Mouse (Mus musculus) heart, embryonic 10.5 days (tissue): ENCODE results near the gene Spen. TPM values are rescaled to one million over a fixed set of nuclear protein-coding genes. Genes with fewer than 3 reads are reported as not detected.
A peak's percentile ranks its signal among the peaks of the same experiment; 100 is the strongest.

Experiments used
- DNase-seq: peaks from one replicate; pipeline ENCODE4 v3.0.0-alpha.2; 2017; ENCODE audit warnings: low spot score
- H3K27ac ChIP-seq: fragments of 300-500 bp; sonication (generic); 2 replicates; pipeline ENCODE4 v1.5.1; 2016; ENCODE audit warnings: mild to moderate bottlenecking
- H3K27me3 ChIP-seq: fragments of 300-500 bp; sonication (generic); 2 replicates; pipeline ENCODE4 v1.6.1; 2016; ENCODE audit warnings: mild to moderate bottlenecking; ENCODE audit not compliant: poor library complexity, insufficient read depth, severe bottlenecking
- H3K36me3 ChIP-seq: fragments of 300-500 bp; sonication (generic); 2 replicates; pipeline ENCODE4 v1.6.1; 2016; ENCODE audit warnings: mild to moderate bottlenecking, moderate library complexity
- H3K4me1 ChIP-seq: fragments of 300-500 bp; sonication (generic); 2 replicates; pipeline ENCODE4 v1.6.1; 2016; ENCODE audit warnings: mild to moderate bottlenecking
- H3K4me3 ChIP-seq: fragments of 300-500 bp; sonication (generic); 2 replicates; pipeline ENCODE4 v1.5.1; 2016; ENCODE audit warnings: mild to moderate bottlenecking, moderate library complexity
- H3K9me3 ChIP-seq: fragments of 300-500 bp; sonication (generic); 2 replicates; pipeline ENCODE4 v1.6.1; 2016; ENCODE audit warnings: mild to moderate bottlenecking, moderate library complexity
- WGBS: fragments of 180-500 bp; shearing (Covaris S2); methylation state at CpG from one replicate; pipeline ENCODE4 v1.1.7; 2016; 5-methylcytosine and 5-hydroxymethylcytosine counted together
- polyA plus RNA-seq: library from polyadenylated mRNA; unstranded; fragments of >200 nt; fragmentation: Nextera tagmentation; extraction: Ambion mirVana; gene quantifications from 2 replicates; pipeline ENCODE4 v1.2.1, GENCODE M21; 2016

The Spen gene
- polyA plus RNA-seq, 1 experiment from 2014 or later, result 8.4 TPM

GRCm38 (mm10) chr4:141510457-141510856 is 27.9 kb downstream of the Spen start:
- Histone ChIP-seq H3K9me3 (no peaks in the 10 kb centered on the region), H3K36me3 (peaks cover 12% of the 10 kb centered on the region; the same call in 1 of the 2 replicates), H3K27ac (no peak overlapping the region), H3K27me3 (no peaks in the 10 kb centered on the region), H3K4me1 (peaks cover 50% of the 10 kb centered on the region), H3K4me3 (no peak overlapping the region)
- 84% methylated on average over 13 of the region's 13 CpGs for WGBS
- no peak for DNase-seq

DNA sequence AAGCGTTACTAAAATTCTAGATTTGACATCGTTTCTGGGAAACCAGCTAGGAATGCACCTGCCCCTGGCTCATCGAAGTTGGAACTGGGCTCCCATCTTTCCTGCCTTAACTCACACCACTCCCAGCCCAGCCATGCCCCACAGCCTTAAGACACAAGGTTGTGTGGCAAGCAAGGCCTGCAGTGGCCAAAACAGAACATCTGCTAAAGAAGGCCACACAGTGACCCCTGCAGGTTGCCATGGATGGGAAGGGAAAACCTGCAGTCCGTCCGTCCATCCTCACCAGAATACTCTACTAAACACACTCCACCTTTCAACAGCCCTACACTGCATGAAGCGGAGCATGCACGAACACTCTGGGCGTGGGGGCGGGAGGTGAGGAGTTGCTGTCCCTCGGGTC is 31.5 kb downstream of the Spen start:
- no peaks in the 10 kb centered on the region for H3K9me3 ChIP-seq
- no peaks in the 10 kb centered on the region for H3K27me3 ChIP-seq
- H3K27ac ChIP-seq, result peak overlapping the region; percentile 75; the same call in 1 of the 2 replicates
- 55% methylated on average over 10 of the region's 10 CpGs for WGBS
- H3K4me3 ChIP-seq, result no peak overlapping the region
- DNase-seq, result peak; percentile 80
- peaks cover 29% of the 10 kb centered on the region for H3K4me1 ChIP-seq
- H3K36me3 ChIP-seq, result peaks cover 14% of the 10 kb centered on the region; the same call in 1 of the 2 replicates

- Histone ChIP-seq H3K9me3 (no peaks in the 10 kb centered on the region), H3K4me3 (no peak overlapping the region), H3K27me3 (no peaks in the 10 kb centered on the region), H3K36me3 (peaks cover 14% of the 10 kb centered on the region; the same call in 1 of the 2 replicates), H3K4me1 (peaks cover 34% of the 10 kb centered on the region), H3K27ac (peak overlapping the region; percentile 75)
- DNase-seq, result no peak
- 62% methylated on average over 10 of the region's 10 CpGs for WGBS
Observed at GRCm38 (mm10) chr4:141506352-141506751, 32.0 kb downstream of the Spen start.

DNA sequence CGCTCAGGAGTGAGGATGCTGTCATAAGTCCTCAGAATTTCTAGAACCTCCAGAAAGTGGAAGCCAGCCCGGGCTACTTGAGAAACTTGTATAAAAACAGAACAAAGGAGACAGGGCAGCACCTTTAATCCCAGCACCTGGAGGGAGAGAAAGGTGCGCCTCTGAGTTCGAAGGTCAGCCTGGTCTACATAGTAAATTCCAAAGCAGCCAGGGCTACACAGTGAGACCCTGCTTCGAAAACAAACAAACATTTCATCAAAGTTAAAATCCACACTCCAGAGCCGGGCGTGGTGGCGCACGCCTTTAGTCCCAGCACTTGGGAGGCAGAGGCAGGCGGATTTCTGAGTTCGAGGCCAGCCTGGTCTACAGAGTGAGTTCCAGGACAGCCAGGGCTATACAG is 32.6 kb downstream of the Spen start:
- H3K27ac ChIP-seq, result no peak overlapping the region
- H3K4me3 ChIP-seq, result no peak overlapping the region
- H3K9me3 ChIP-seq, result no peaks in the 10 kb centered on the region
- DNase-seq, result no peak
- H3K27me3 ChIP-seq, result no peaks in the 10 kb centered on the region
- peaks cover 10% of the 10 kb centered on the region; the same call in 1 of the 2 replicates for H3K36me3 ChIP-seq
- WGBS, result 95% methylated on average over 11 of the region's 11 CpGs
- peaks cover 34% of the 10 kb centered on the region for H3K4me1 ChIP-seq

DNA sequence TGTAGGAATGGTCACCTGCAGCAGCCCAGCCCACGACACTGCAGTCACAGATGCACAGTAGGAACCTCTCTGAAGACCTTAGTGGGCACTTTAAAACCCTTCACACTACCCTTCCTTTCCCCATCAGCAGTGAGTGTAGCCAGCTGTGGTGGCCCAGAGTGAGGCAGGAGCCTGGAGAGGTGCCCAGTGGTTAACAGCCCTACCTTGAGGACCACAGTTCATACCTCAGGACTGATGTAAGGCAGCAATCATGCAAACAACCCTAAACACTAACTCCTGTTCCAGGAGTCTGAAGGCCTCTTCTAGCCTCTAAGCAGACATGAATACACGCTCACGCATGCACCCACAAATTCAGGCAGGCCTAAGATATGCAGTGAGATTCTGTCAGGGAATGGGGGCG is 33.9 kb downstream of the Spen start:
- WGBS, result 94% methylated on average over 4 of the region's 4 CpGs
- Histone ChIP-seq H3K36me3 (peaks cover 9% of the 10 kb centered on the region; the same call in 1 of the 2 replicates), H3K4me3 (no peak overlapping the region), H3K9me3 (no peaks in the 10 kb centered on the region), H3K27ac (no peak overlapping the region), H3K27me3 (no peaks in the 10 kb centered on the region), H3K4me1 (peaks cover 41% of the 10 kb centered on the region)
- no peak for DNase-seq

GRCm38 (mm10) chr4:141502723-141503122 is 35.7 kb downstream of the Spen start:
- Histone ChIP-seq H3K27ac (no peak overlapping the region), H3K27me3 (no peaks in the 10 kb centered on the region), H3K36me3 (peaks cover 9% of the 10 kb centered on the region; the same call in 1 of the 2 replicates), H3K4me3 (no peak overlapping the region), H3K9me3 (no peaks in the 10 kb centered on the region), H3K4me1 (peaks cover 37% of the 10 kb centered on the region)
- WGBS, result 67% methylated on average over 5 of the region's 5 CpGs
- DNase-seq, result no peak

GRCm38 (mm10) chr4:141501058-141501457 is 37.3 kb downstream of the Spen start:
- no peak overlapping the region for H3K27ac ChIP-seq

DNA sequence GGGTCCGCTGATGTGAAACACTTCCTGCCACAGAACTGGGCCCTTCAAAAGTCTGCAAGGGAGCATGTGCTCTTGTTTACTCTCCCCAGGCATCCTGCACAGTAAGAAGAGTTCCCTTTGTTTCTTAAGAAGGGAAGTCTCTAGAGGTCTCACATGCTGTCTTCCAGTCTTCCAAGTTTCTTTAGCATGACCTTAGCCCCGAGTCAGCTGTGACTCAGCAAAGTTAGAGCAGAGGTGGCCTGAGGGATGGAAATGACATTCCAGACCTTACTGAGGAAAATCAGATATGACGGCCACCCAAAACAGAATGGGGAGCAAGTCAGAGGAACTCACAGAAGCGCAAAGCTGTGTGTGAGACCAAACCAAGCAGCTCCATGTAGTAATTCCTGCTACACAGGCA is 37.8 kb downstream of the Spen start:
- no peaks in the 10 kb centered on the region for H3K9me3 ChIP-seq
- no peak for DNase-seq
- no peaks in the 10 kb centered on the region for H3K27me3 ChIP-seq
- no peak overlapping the region for H3K27ac ChIP-seq
- no peak overlapping the region for H3K4me3 ChIP-seq
- H3K4me1 ChIP-seq, result peaks cover 22% of the 10 kb centered on the region
- 67% methylated on average over 4 of the region's 4 CpGs for WGBS
- H3K36me3 ChIP-seq, result peaks cover 12% of the 10 kb centered on the region

More at GRCm38 (mm10) chr4:141501058-141501457, 37.3 kb downstream of the Spen start:
- Histone ChIP-seq H3K4me1 (peaks cover 22% of the 10 kb centered on the region), H3K9me3 (no peaks in the 10 kb centered on the region), H3K4me3 (no peak overlapping the region), H3K36me3 (peaks cover 9% of the 10 kb centered on the region; the same call in 1 of the 2 replicates), H3K27me3 (no peaks in the 10 kb centered on the region)
- DNase-seq, result no peak
- 76% methylated on average over 5 of the region's 5 CpGs for WGBS

- 93% methylated on average over 4 of the region's 4 CpGs for WGBS
- H3K36me3 ChIP-seq, result peaks cover 98% of the 10 kb centered on the region
- H3K4me3 ChIP-seq, result no peak overlapping the region
- H3K27ac ChIP-seq, result no peak overlapping the region
- H3K27me3 ChIP-seq, result no peaks in the 10 kb centered on the region
- H3K4me1 ChIP-seq, result 0 out of 2 replicates have a peak, but pooled peaks cover 4% of the 10 kb centered on the region
- no peaks in the 10 kb centered on the region for H3K9me3 ChIP-seq
- no peak for DNase-seq
Observed at GRCm38 (mm10) chr4:141488670-141489069, 49.7 kb downstream of the Spen start.

- WGBS, result 93% methylated on average over 11 of the region's 11 CpGs
- H3K9me3 ChIP-seq, result no peaks in the 10 kb centered on the region
- H3K27me3 ChIP-seq, result no peaks in the 10 kb centered on the region
- H3K4me1 ChIP-seq, result 0 out of 2 replicates have a peak, but pooled peaks cover 4% of the 10 kb centered on the region
- H3K36me3 ChIP-seq, result peaks cover 97% of the 10 kb centered on the region
- no peak for DNase-seq
- H3K4me3 ChIP-seq, result no peak overlapping the region
- no peak overlapping the region for H3K27ac ChIP-seq
Observed at GRCm38 (mm10) chr4:141487581-141487980, 50.8 kb downstream of the Spen start.

DNA sequence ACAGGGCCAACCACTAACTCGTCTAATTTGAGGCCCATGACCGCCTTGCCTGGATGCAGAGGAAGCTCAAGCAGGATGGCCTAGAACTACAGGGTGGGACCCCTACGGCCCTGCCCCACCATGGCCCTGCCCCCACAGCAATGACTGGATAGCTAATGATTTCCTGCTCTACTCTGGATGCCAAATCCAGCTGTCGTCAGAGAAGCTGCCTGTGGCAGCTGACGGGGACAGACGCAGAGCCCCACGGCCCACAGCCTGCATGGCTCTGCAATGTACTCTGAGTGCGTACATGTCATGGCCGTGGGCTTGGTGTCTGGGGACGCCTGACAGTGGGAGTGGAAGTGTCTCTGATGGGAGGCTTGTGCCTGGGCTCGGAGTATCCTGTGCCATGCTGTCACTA is 54.3 kb downstream of the Spen start:
- Histone ChIP-seq H3K9me3 (no peaks in the 10 kb centered on the region), H3K36me3 (peaks cover 94% of the 10 kb centered on the region), H3K4me1 (0 out of 2 replicates have a peak, but pooled peaks cover 4% of the 10 kb centered on the region), H3K27me3 (no peaks in the 10 kb centered on the region), H3K4me3 (no peak overlapping the region), H3K27ac (no peak overlapping the region)
- 72% methylated on average over 11 of the region's 11 CpGs for WGBS
- DNase-seq, result no peak

DNA sequence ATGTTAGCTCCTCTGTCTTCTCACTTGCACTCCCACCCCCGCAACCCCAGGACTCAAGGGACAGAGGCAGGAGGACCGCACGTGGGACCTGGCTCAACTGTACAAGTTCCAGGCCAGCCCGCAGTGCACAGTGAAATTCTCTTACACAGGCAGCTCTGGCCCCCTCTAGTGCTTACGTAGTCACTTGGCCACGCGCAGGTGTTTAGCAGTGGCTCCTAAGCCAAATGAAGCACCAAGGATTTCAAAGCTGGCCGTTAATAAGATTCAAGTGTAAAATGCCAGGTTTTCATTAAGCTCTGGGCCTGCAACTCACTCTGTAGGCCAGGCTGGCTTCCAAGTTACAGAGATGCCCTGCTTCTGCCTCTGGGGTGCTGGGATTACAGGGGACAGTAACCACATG is 59.0 kb downstream of the Spen start:
- WGBS, result 93% methylated on average over 8 of the region's 8 CpGs
- no peak overlapping the region for H3K27ac ChIP-seq
- H3K36me3 ChIP-seq, result peaks cover 95% of the 10 kb centered on the region
- no peak overlapping the region for H3K4me3 ChIP-seq
- no peak for DNase-seq
- no peaks in the 10 kb centered on the region for H3K9me3 ChIP-seq
- H3K4me1 ChIP-seq, result 0 out of 2 replicates have a peak, but pooled peaks cover 10% of the 10 kb centered on the region
- no peaks in the 10 kb centered on the region for H3K27me3 ChIP-seq

GRCm38 (mm10) chr4:141478794-141479193 is 59.6 kb downstream of the Spen start:
- H3K4me1 ChIP-seq, result 0 out of 2 replicates have a peak, but pooled peaks cover 11% of the 10 kb centered on the region
- DNase-seq, result no peak
- H3K9me3 ChIP-seq, result no peaks in the 10 kb centered on the region
- peaks cover 96% of the 10 kb centered on the region for H3K36me3 ChIP-seq
- H3K27me3 ChIP-seq, result no peaks in the 10 kb centered on the region
- no peak overlapping the region for H3K4me3 ChIP-seq
- H3K27ac ChIP-seq, result no peak overlapping the region
- WGBS, result 94% methylated on average over 32 of the region's 32 CpGs

DNA sequence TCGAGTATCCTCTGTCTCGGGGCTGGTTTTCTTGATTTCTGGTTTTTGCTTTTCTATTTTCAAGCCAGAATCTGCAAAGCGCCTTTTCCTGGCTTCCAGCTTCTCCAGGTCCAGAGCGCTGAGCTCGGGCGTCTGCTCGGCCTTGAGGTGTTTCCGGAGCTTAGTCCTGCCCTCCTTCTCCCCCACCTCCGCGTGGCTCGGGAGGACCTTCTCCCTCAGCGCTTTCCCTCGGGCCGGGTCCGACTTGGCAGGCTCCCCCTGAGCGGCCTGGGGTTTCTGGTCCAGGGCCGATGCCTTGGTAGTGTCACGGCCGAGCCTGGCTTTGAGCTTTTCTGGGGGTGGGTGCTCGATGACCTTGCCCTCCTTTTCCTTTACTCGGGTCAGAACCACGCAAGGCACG is 60.2 kb downstream of the Spen start:
- WGBS, result 88% methylated on average over 23 of the region's 23 CpGs
- H3K27ac ChIP-seq, result no peak overlapping the region
- peaks cover 97% of the 10 kb centered on the region for H3K36me3 ChIP-seq
- H3K27me3 ChIP-seq, result no peaks in the 10 kb centered on the region
- no peak overlapping the region for H3K4me3 ChIP-seq
- no peaks in the 10 kb centered on the region for H3K9me3 ChIP-seq
- DNase-seq, result no peak
- H3K4me1 ChIP-seq, result 0 out of 2 replicates have a peak, but pooled peaks cover 11% of the 10 kb centered on the region
